Mouse (Mus musculus) CD4-positive helper T cell, adult 2 months (primary cell): ENCODE data around the gene Srgn.
"Not testable (repeated sequence)": the region's sequence is repeated elsewhere in the genome, so short reads cannot be mapped to it uniquely, and the experiment has no call there.

Experiments used
- DNase-seq: peaks from one replicate; pipeline ENCODE4 v3.0.0-alpha.2; 2012; ENCODE audit warnings: low read depth, missing footprints, low spot score

The Srgn gene

GRCm38 (mm10) chr10:62486618-62487415, 40.4 kb downstream of the Srgn start, which contains the start of gene Vps26a:
Gene Vps26a (minus strand): TSS chr10:62486805.
- DNase-seq, result peak; percentile 96

- DNase-seq, result peak; percentile 48
Measured at GRCm38 (mm10) chr10:62485878-62486582, 41.2 kb downstream of the Srgn start.

- no peak for DNase-seq
Measured at GRCm38 (mm10) chr10:62481108-62481852, 46.0 kb downstream of the Srgn start.

- DNase-seq, result no peak
Measured at GRCm38 (mm10) chr10:62476980-62477379, 50.3 kb downstream of the Srgn start.

GRCm38 (mm10) chr10:62474944-62475343, 52.3 kb downstream of the Srgn start:
- DNase-seq, result no peak

- DNase-seq, result no peak
Measured at GRCm38 (mm10) chr10:62471105-62471504, 56.1 kb downstream of the Srgn start.

- no peak for DNase-seq
Measured at GRCm38 (mm10) chr10:62469736-62470135, 57.5 kb downstream of the Srgn start.

GRCm38 (mm10) chr10:62461321-62461720, 65.9 kb downstream of the Srgn start:
- no peak for DNase-seq

- DNase-seq, result not testable (repeated sequence)
Measured at GRCm38 (mm10) chr10:62452001-62452400, 75.2 kb downstream of the Srgn start.

- DNase-seq, result no peak
Measured at GRCm38 (mm10) chr10:62450280-62450640, 77.0 kb downstream of the Srgn start.

GRCm38 (mm10) chr10:62449364-62450279, 77.6 kb downstream of the Srgn start, which contains the start of the genes 4930507D05Rik and Supv3l1:
Gene 4930507D05Rik (plus strand): TSS chr10:62449489.
Gene Supv3l1 (minus strand): TSS chr10:62449738.
- DNase-seq, result peak; percentile 91
